Mouse (Mus musculus): ENCODE measurements around the gene Aqp9. TPM values are rescaled to one million over a fixed set of nuclear protein-coding genes. Genes with fewer than 3 reads are reported as not detected.
"Not testable (repeated sequence)": the region's sequence is repeated elsewhere in the genome, so short reads cannot be mapped to it uniquely, and the experiment has no call there.

The Aqp9 gene
- polyA plus RNA-seq, 1 experiment, result 0.63 TPM

DNA sequence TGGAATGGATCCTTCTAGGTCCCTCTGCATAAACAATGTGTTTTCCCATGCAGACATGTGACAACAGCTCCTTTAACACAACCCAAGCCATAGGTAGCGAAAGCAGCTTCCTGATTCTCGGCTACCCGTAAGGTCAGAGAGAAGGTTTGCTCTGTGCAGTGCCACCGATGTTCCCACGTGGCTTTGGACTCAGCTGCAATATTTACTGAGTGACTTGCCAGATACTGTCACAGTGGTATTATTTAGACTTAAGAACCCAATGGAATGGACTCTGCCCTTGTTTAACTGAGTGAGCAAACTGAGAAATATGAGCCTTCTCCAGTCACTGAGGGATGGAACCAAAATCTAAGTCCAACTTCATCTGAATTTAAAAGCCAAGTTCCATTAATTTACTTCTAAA lies 35.3 kb downstream of the Aqp9 start:
- Histone ChIP-seq H3K27ac (replicated peaks; ENCODE audit: low read depth, low read length) (no peak overlapping the region), H3K4me3 (ENCODE audit: insufficient read depth, low read depth, low read length) (no peak overlapping the region), H3K4me1 (ENCODE audit: control insufficient read depth, insufficient read depth, insufficient read length, low read length) (no peaks in the 10 kb centered on the region)

DNA sequence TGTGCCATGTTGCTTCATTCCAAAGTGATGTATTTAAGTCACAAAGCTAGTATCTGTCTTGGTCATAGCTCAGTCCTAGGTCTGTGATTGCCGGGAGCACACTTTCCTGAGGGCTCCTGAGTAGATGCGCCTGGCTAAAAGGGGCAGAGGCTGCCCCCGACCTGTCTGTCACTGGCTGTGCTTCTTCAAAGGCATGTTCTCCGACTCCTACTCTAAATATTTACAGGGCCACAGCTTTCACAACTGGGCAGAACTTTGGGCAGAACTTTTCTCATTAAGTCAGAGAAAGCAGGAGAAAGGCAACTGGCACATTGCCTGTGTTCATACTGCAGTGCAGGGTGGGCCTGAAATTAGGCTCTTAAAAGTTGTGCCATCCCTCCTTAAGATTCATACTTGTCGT lies 36.7 kb downstream of the Aqp9 start:
- H3K27ac ChIP-seq (replicated peaks; ENCODE audit: low read depth, low read length), result no peak overlapping the region
- H3K4me3 ChIP-seq (ENCODE audit: insufficient read depth, low read depth, low read length), result no peak overlapping the region
- no peaks in the 10 kb centered on the region for H3K4me1 ChIP-seq (ENCODE audit: control insufficient read depth, insufficient read depth, insufficient read length, low read length)

DNA sequence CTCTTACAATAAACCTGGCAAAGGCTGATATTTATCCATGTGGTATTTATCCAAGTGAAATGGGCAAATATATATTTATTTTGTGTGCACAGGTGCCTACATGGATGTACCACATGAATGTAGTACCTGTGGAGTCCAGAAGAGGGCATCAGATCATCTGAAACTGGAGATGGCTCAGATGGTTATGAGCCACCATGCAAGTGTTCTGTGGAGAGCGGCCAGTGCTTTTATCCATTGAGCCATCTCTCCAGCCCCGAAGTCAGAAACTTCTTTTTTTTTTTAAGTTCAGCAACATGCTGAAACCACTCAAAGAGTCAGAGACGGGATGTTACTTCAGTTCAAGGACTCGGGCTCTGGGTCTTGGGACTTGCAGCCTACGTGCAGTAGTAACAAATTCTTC lies 39.6 kb downstream of the Aqp9 start:
- no peaks in the 10 kb centered on the region for H3K4me1 ChIP-seq (ENCODE audit: control insufficient read depth, insufficient read depth, insufficient read length, low read length)
- no peak overlapping the region for H3K27ac ChIP-seq (replicated peaks; ENCODE audit: low read depth, low read length)
- no peak overlapping the region for H3K4me3 ChIP-seq (ENCODE audit: insufficient read depth, low read depth, low read length)

DNA sequence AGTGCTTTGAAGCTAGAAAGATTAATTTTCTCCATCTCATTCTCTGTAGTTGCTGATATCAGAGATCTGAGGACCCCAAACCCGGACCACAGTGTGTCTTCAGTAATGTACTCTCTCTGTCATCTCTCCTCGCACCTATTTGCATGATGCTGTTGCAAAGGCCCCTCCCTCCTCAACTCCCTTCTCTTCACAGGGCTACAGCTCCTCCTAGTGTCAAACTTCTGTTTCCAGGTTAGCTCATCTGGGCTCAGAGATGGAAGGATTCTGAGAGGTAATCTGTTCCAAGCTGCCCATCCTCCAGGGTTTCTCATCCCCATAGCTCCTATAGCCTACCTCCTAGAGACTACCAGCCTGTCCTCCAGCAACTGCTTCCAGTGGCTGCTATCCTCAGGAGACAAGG lies 42.3 kb downstream of the Aqp9 start:
- no peak overlapping the region for H3K27ac ChIP-seq (replicated peaks; ENCODE audit: low read depth, low read length)
- no peak overlapping the region for H3K4me3 ChIP-seq (ENCODE audit: insufficient read depth, low read depth, low read length)

DNA sequence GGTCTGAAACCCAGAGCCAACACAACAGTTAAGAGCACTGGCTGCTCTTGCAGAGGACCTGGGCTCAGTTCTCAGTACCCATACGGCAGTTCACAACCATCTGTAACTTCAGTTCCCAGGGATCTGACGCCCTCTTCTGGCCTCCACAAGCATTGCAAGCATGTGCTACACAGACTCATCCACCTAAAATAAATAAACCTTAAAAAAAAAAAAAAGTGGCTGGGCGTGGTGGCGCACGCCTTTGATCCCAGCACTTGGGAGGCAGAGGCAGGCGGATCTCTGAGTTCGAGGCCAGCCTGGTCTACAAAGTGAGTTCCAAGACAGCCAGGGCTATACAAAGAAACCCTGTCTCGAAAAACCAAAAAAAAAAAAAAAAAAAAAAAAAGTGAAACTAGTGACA lies 45.4 kb downstream of the Aqp9 start:
- H3K27ac ChIP-seq (replicated peaks; ENCODE audit: low read depth, low read length); H3K4me1 ChIP-seq (ENCODE audit: control insufficient read depth, insufficient read depth, insufficient read length, low read length); H3K4me3 ChIP-seq (ENCODE audit: insufficient read depth, low read depth, low read length): not testable (repeated sequence)

More for the DNA sequence above, 42.3 kb downstream of the Aqp9 start:
- H3K4me1 ChIP-seq (ENCODE audit: control insufficient read depth, insufficient read depth, insufficient read length, low read length), result no peaks in the 10 kb centered on the region

DNA sequence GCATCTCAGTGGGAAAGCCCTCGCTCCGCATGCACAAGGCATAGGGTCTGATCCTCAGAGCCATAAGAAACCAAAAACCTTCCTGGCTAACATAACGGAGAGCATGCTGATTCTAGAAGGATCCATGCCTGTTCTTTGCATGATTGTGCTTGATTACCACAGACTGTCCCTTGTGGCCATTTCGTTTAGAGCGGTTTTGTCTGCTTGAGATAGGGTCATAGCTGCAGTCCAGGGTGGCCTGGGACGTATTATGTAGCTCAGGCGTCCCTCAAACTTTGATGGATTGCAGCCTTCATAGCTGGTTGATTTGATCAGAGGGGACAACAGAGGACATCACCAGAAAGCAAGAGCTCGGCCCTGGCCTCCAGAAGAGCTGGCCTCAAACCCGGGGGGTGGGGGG lies 47.6 kb downstream of the Aqp9 start:
- no peaks in the 10 kb centered on the region for H3K4me1 ChIP-seq (ENCODE audit: control insufficient read depth, insufficient read depth, insufficient read length, low read length)
- H3K27ac ChIP-seq (replicated peaks; ENCODE audit: low read depth, low read length), result no peak overlapping the region
- H3K4me3 ChIP-seq (ENCODE audit: insufficient read depth, low read depth, low read length), result no peak overlapping the region

DNA sequence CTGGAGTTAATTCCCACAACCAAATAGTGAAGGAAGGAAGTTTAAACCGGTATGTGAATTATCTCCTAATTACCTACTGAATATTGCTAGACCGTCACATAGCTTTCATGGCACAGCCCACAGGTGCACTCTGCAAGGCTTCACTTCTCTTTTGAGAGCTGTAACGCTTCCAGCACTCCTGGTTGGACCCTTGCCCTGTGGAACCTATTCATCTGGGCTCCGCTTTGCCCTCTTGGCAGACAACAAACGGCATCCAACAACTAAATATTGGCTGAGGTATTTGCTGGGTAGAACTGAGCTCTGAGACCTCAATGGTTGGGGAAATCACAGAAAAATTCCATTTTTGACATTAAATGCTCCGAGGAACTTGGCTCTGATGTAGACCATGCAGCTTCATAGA lies 55.3 kb downstream of the Aqp9 start:
- H3K4me1 ChIP-seq (ENCODE audit: control insufficient read depth, insufficient read depth, insufficient read length, low read length), result no peaks in the 10 kb centered on the region
- no peak overlapping the region for H3K4me3 ChIP-seq (ENCODE audit: insufficient read depth, low read depth, low read length)
- H3K27ac ChIP-seq (replicated peaks; ENCODE audit: low read depth, low read length), result no peak overlapping the region

DNA sequence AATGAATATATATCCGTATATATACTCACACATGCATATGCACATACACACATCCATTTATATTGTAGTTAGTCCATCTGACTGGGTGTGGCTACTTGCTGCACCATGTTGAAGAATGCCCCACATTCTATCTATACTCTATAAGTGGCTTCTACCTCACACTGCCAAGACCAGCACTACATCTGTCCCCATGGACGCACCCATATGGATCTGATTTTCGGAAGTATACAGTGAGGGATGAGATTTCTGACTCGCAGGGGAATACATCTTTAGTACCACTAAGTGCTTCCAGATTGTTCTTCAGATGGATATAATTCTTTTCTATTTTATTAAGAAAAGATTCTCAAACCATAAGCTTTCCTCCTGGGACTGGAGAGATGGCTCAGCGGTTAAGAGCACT lies 65.0 kb downstream of the Aqp9 start:
- no peak overlapping the region for H3K4me3 ChIP-seq (ENCODE audit: insufficient read depth, low read depth, low read length)
- no peaks in the 10 kb centered on the region for H3K4me1 ChIP-seq (ENCODE audit: control insufficient read depth, insufficient read depth, insufficient read length, low read length)
- H3K27ac ChIP-seq (replicated peaks; ENCODE audit: low read depth, low read length), result no peak overlapping the region

DNA sequence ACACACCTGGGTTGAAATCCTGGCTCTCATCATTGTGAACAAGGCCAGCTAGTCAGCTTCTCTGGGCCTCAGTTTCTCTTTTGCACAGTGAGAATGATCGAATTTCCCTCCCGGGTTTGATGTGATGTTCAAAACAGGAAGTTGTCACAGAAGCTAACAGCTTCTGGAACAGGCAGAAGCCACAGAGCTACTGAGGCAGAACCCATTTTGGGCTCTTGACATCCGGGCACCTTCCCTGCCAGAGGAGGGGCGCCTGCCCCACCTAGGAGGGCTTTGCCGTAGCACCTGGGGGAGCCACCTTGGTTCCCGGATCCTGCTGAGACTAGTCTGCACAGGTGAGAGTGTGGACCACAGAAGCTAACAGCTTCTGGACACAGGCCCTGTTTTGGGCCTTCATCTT lies 74.4 kb downstream of the Aqp9 start:
- Histone ChIP-seq H3K4me1 (ENCODE audit: control insufficient read depth, insufficient read depth, insufficient read length, low read length) (no peaks in the 10 kb centered on the region), H3K27ac (replicated peaks; ENCODE audit: low read depth, low read length) (no peak overlapping the region), H3K4me3 (ENCODE audit: insufficient read depth, low read depth, low read length) (no peak overlapping the region)

DNA sequence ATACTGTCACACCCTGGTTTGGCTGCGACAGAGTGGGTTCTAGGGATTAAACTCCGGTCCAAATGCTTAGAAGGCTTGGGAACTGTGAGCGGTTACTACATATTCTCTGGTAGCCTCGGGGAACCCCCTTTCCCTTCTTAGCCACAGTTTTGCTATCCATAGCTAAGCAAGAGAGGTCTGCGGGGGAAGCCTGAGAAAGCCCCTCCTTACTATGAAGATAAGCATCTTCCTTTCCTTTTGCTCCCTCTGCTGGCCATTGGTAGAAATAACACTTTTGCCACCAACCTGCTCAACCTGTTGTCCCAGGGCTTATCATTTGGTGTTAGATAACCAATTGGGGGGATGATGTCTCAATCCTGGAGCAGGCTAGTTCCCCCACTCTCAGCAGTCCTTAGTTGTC lies 76.4 kb downstream of the Aqp9 start:
- H3K4me1 ChIP-seq (ENCODE audit: control insufficient read depth, insufficient read depth, insufficient read length, low read length), result no peaks in the 10 kb centered on the region
- H3K27ac ChIP-seq (replicated peaks; ENCODE audit: low read depth, low read length), result no peak overlapping the region
- H3K4me3 ChIP-seq (ENCODE audit: insufficient read depth, low read depth, low read length), result no peak overlapping the region

DNA sequence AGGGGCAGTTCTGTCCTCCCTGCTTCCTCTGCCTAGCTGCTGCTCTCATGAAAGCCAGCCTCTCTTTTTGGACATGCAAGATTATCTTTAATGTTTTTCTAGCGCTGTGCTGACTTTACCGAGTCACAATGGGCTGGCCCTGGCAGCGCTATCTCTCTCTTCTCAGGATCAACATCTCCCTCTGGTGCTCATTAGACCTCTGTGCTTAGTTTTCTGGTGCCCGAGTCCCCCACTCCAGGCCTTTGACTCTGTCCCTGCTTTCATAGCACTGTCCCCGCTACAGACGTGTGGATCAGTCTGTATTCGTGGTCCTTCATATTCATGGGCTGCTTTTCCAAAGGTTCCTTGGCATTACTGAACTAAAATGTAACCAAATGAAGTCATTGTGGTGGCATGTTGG lies 89.3 kb downstream of the Aqp9 start:
- no peak overlapping the region for H3K27ac ChIP-seq (replicated peaks; ENCODE audit: low read depth, low read length)
- H3K4me3 ChIP-seq (ENCODE audit: insufficient read depth, low read depth, low read length), result no peak overlapping the region
- peaks cover 2% of the 10 kb centered on the region; the same call in 1 of the 2 replicates for H3K4me1 ChIP-seq (ENCODE audit: control insufficient read depth, insufficient read depth, insufficient read length, low read length)

DNA sequence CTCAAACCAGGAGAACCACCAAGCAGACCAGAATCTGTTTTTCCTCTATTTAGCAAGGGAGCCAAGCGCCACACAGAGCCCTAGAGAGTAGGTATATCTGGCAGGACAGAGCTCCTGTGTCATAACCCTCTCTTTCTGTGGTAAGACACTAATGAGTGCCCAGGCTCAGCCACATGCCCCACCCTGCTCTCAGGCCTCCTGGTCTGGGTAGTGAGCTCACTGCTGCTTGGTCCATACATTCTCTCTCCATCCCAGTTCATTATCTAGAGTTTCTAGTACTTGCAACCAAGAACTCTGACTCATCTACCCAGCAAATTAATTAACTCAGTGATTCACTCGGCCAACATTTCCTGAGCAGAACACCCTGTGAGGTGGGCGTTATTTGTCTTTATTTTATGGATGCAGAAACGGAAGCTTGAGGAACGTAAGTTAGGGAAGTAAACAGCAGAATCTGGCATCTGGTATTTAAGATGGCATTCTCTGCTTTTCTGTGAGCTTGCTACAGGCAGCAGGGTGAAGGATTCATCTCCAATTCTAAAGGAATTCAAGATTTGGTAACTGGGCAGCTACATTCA lies 91.1 kb downstream of the Aqp9 start:
- Histone ChIP-seq H3K4me1 (ENCODE audit: control insufficient read depth, insufficient read depth, insufficient read length, low read length) (peaks cover 2% of the 10 kb centered on the region; the same call in 1 of the 2 replicates), H3K4me3 (ENCODE audit: insufficient read depth, low read depth, low read length) (no peak overlapping the region), H3K27ac (replicated peaks; ENCODE audit: low read depth, low read length) (no peak overlapping the region)

DNA sequence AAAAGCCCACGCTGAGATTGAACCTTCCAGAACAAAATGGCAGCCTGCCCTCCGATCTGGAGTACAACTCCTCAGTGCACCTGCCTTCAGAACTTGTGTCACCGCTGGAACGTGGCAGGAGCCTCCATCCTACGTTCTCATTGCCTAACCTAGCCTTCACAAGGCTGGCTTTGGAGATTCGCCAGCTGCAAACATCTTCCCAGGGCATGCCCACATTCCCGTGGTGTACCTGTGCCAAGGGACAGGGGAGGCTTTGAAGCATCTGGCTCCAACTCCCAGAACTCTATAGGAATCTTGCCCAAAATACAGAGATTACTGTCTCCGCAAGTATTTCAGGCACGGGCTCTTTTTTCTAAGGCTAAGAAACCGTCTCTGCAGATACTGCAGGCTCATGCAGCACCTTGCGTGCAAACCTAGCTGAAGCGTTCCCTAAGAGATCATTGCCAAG lies 92.3 kb downstream of the Aqp9 start:
- no peak overlapping the region for H3K27ac ChIP-seq (replicated peaks; ENCODE audit: low read depth, low read length)
- no peak overlapping the region for H3K4me3 ChIP-seq (ENCODE audit: insufficient read depth, low read depth, low read length)
- H3K4me1 ChIP-seq (ENCODE audit: control insufficient read depth, insufficient read depth, insufficient read length, low read length), result peaks cover 2% of the 10 kb centered on the region; the same call in 1 of the 2 replicates

DNA sequence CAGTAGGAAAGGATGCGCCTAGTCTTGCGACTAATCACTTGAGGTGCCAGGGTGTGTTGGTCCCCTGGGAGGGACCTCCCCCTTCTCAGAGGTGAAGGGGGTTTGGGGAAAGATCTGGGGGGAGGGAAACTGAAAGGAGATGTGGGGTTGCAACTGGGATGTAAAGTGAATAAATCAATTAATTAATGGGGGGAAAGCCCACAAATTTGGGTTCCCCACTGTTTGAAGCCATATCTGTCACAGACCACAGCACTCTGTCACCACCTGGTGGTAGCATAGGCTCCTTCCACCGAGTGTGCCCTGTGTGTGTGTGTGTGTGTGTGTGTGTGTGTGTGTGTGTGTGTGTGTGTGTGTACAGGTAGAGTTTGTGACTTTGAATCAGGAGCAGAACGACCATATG lies 94.7 kb downstream of the Aqp9 start:
- Histone ChIP-seq H3K27ac (replicated peaks; ENCODE audit: low read depth, low read length) (no peak overlapping the region), H3K4me3 (ENCODE audit: insufficient read depth, low read depth, low read length) (no peak overlapping the region), H3K4me1 (ENCODE audit: control insufficient read depth, insufficient read depth, insufficient read length, low read length) (peaks cover 2% of the 10 kb centered on the region; the same call in 1 of the 2 replicates)

DNA sequence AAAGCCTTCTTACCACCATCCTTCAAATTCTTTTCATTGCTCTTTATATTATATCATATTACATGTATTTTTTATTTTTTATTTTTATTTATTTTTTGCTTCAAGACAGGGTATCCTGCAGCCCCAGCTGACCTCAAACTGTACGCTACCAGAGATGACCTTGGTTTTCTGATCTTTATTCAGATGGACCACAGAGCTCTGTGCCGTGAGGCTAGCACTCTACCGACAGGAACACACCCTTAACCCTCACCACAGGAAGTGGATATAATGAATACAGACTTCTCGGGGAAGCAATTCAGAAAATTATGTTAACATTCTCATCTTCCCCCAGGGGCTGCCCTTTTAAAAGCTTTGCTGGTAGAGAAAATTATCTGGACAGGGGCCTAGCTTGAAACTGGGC lies 95.4 kb downstream of the Aqp9 start:
- Histone ChIP-seq H3K4me3 (ENCODE audit: insufficient read depth, low read depth, low read length) (no peak overlapping the region), H3K4me1 (ENCODE audit: control insufficient read depth, insufficient read depth, insufficient read length, low read length) (peaks cover 2% of the 10 kb centered on the region; the same call in 1 of the 2 replicates), H3K27ac (replicated peaks; ENCODE audit: low read depth, low read length) (no peak overlapping the region)

DNA sequence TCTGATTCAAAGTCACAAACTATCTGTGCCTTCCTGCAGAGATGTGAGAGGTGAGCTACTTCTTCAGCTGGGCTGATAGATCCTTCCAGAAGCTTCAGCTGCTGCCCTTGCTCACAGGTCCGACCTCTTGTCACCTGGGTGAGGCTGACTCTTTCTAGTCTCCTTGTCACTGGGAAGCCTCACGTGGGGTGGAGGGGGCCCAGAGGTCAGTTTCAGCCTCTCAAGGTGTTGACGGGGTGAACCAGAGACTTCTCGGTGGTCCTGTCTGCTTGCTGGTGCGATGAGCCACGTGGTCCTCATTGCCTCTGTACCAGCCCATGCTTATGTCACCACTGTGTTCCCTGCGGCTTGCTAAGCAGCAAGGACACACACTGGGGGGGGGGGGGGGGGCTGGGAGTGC lies 96.0 kb downstream of the Aqp9 start:
- Histone ChIP-seq H3K4me1 (ENCODE audit: control insufficient read depth, insufficient read depth, insufficient read length, low read length) (peaks cover 2% of the 10 kb centered on the region; the same call in 1 of the 2 replicates), H3K27ac (replicated peaks; ENCODE audit: low read depth, low read length) (no peak overlapping the region), H3K4me3 (ENCODE audit: insufficient read depth, low read depth, low read length) (no peak overlapping the region)
